Mouse (Mus musculus) cerebellum, adult 9-11 months (tissue): Measurements from ENCODE around the gene Dscaml1.

Source experiments
- DNase-seq: peaks from one replicate; pipeline ENCODE4 v3.0.0; 2022

Gene Dscaml1

GRCm38 (mm10) chr9:45517993-45518705 is 91.7 kb downstream of the Dscaml1 start:
- peak; percentile 74 for DNase-seq

GRCm38 (mm10) chr9:45519841-45520240 is 93.4 kb downstream of the Dscaml1 start:
- DNase-seq, result no peak

GRCm38 (mm10) chr9:45522866-45523265 is 96.4 kb downstream of the Dscaml1 start:
- DNase-seq, result no peak

GRCm38 (mm10) chr9:45524505-45524904 is 98.1 kb downstream of the Dscaml1 start:
- no peak for DNase-seq

- no peak for DNase-seq
Measured at GRCm38 (mm10) chr9:45533253-45533652, 106.8 kb downstream of the Dscaml1 start.

GRCm38 (mm10) chr9:45534472-45534988 is 108.1 kb downstream of the Dscaml1 start:
- DNase-seq, result no peak

- DNase-seq, result no peak
Measured at GRCm38 (mm10) chr9:45537649-45538048, 111.2 kb downstream of the Dscaml1 start.

GRCm38 (mm10) chr9:45539265-45540044 is 113.0 kb downstream of the Dscaml1 start:
- DNase-seq, result peak; percentile 79

GRCm38 (mm10) chr9:45546024-45546638 is 119.7 kb downstream of the Dscaml1 start:
- DNase-seq, result no peak

- no peak for DNase-seq
Measured at GRCm38 (mm10) chr9:45546902-45547578, 120.6 kb downstream of the Dscaml1 start.

- DNase-seq, result no peak
Measured at GRCm38 (mm10) chr9:45549796-45550195, 123.4 kb downstream of the Dscaml1 start.

GRCm38 (mm10) chr9:45550210-45550609 is 123.8 kb downstream of the Dscaml1 start:
- peak; percentile 43 for DNase-seq

- DNase-seq, result peak; percentile 90
Measured at GRCm38 (mm10) chr9:45550662-45551061, 124.2 kb downstream of the Dscaml1 start.

GRCm38 (mm10) chr9:45555036-45555826 is 128.8 kb downstream of the Dscaml1 start:
- DNase-seq, result no peak

- no peak for DNase-seq
Measured at GRCm38 (mm10) chr9:45556882-45557281, 130.5 kb downstream of the Dscaml1 start.

- DNase-seq, result peak; percentile 69
Measured at GRCm38 (mm10) chr9:45560987-45561386, 134.6 kb downstream of the Dscaml1 start.

- DNase-seq, result no peak
Measured at GRCm38 (mm10) chr9:45566843-45567578, 140.6 kb downstream of the Dscaml1 start.

- DNase-seq, result no peak
Measured at GRCm38 (mm10) chr9:45569680-45570079, 143.3 kb downstream of the Dscaml1 start.

- no peak for DNase-seq
Measured at GRCm38 (mm10) chr9:45570346-45570745, 143.9 kb downstream of the Dscaml1 start.

GRCm38 (mm10) chr9:45572787-45573492 is 146.5 kb downstream of the Dscaml1 start:
- DNase-seq, result no peak

- DNase-seq, result no peak
Measured at GRCm38 (mm10) chr9:45573493-45573815, 147.0 kb downstream of the Dscaml1 start.
